Mouse (Mus musculus): ENCODE data around the gene Exoc3.

DNA sequence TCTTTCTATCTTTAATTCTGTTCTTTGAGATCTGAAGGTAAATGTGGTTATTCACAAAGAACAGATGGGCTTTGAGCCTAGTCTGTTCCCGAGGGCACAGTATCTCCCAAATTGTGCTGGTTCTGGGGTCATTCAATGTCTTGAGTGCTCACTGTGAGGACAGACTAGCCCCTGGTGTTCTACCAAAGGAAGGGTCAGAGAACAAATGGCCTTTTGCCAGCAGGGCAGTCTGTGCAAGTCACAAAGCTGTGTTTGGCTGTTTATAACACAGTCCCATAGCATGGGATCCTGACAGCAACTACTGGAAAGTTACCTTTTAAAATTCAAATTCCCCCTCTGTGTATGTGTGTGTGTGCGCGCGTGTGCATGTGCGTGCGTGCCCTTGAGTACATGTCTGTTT, 78.6 kb downstream of the Exoc3 start:
- TF ChIP-seq CTCF (IDR thresholded peaks at IDR 0.05; ENCODE audit: low read depth, low read length) = no peak
- TF ChIP-seq POLR2A (IDR thresholded peaks at IDR 0.05; ENCODE audit: extremely low read depth, insufficient read depth, low read length) = no peak

Data from liver, adult 2 months (tissue).